9 mouse cellular contexts compared by ENCODE assay signal in genomic region chr13:54457062-54457461, GRCm38 (mm10). TPM values are rescaled to one million over a fixed set of nuclear protein-coding genes. Genes with fewer than 3 reads are reported as not detected.
A peak's percentile ranks its signal among the peaks of the same experiment; 100 is the strongest.
DNase-seq lines count a peak whose midpoint lies in the region; ATAC-seq and TF ChIP-seq lines count a peak whose summit lies in the region.
"Had no signal": no experiment of that assay in that cellular context is flagged by ENCODE, and none has a peak within 500 bp of the region (broad histone marks: within the 10 kb centered on the region; RNA-seq: fewer than 3 reads in every experiment).

No protein-coding gene starts in this region.

- H3K4me1 ChIP-seq in liver, embryonic 14.5 days (replicated peaks; ENCODE audit: control insufficient read depth in 2 of 2, insufficient read depth in 2 of 2, low read length in 1 of 2): no peaks in the 10 kb centered on the region

- peak; percentile 59 for TF ChIP-seq CTCF in liver, embryonic 14.5 days (IDR thresholded peaks at IDR 0.05; ENCODE audit: low read depth)

- peaks cover 38% of the 10 kb centered on the region for H3K36me3 ChIP-seq in liver, embryonic 14.5 days (replicated peaks; ENCODE audit: control insufficient read depth, insufficient read depth, low read depth)

- H3K9me3 ChIP-seq in liver, embryonic 14.5 days (ENCODE audit: control insufficient read depth, low read length): no peaks in the 10 kb centered on the region

- no peaks in the 10 kb centered on the region for H3K27me3 ChIP-seq in liver, embryonic 14.5 days (ENCODE audit: control insufficient read depth, insufficient read depth, low read length)

- TF ChIP-seq EP300 in liver, embryonic 14.5 days (IDR thresholded peaks at IDR 0.05; ENCODE audit: low read depth): no peak

- 62% methylated on average over 2 of the region's 2 CpGs for WGBS in liver, embryonic 14.5 days (ENCODE audit: insufficient replicate concordance)

- H3K4me3 ChIP-seq in liver, embryonic 14.5 days (ENCODE audit: insufficient read depth in 1 of 2, low read depth in 2 of 2, low read length in 2 of 2): no peak overlapping the region

- H3K27ac ChIP-seq in liver, embryonic 14.5 days: no peak overlapping the region

- no peak for DNase-seq in frontal cortex, adult 2 months (ENCODE audit: extremely low spot score in 1 of 2, low spot score in 1 of 2)
- DNase-seq in 416B (ENCODE audit: low read depth): peak; percentile 54
- peak; percentile 30 for DNase-seq in adipocyte (ENCODE audit: low spot score)
- DNase-seq in liver, embryonic 14.5 days (ENCODE audit: low read depth in 3 of 3, low spot score in 3 of 3): no peak
- DNase-seq in ovary, postnatal 10 days (ENCODE audit: low spot score): no peak
- no peak for DNase-seq in gastrocnemius, adult 18-20 months (ENCODE audit: low spot score)
- DNase-seq in urinary bladder, postnatal 25 days (ENCODE audit: low spot score): no peak
- DNase-seq: layer of hippocampus, adult 9-11 months had no signal

- no peak overlapping the region for H3K9ac ChIP-seq in liver, embryonic 14.5 days (replicated peaks)

- no peak overlapping the region for H3K4me2 ChIP-seq in liver, embryonic 14.5 days (ENCODE audit: low read depth)

- ATAC-seq in frontal cortex, adult (ENCODE audit: low TSS enrichment): peak; percentile 47; the same call in 1 of the 2 replicates
- no peak for ATAC-seq in liver, embryonic 14.5 days (ENCODE audit: insufficient read depth)

RNA-seq across cellular contexts. Expression of gene Thoc3, which starts 11.6 kb away (rescaled TPM):
- 24.4 and 25.0 TPM in 2 replicates for polyA plus RNA-seq in frontal cortex, adult 2 months (2012; rRNA removed)
- 15.7 and 21.3 TPM in 2 replicates for polyA plus RNA-seq in liver, embryonic 14.5 days (2012; rRNA removed)
- polyA plus RNA-seq in liver, embryonic 14.5 days (2014; fragmentation: Nextera tagmentation; extraction: Ambion mirVana): 46.6 and 48.4 TPM in 2 replicates
- total RNA-seq in gastrocnemius, adult 18-20 months (2021): 10 to 100 TPM; 12.8 to 13.5 TPM

RNA-seq across cellular contexts. Expression of gene Simc1, which starts 46.5 kb away (rescaled TPM):
- 17.1 and 18.6 TPM in 2 replicates for polyA plus RNA-seq in frontal cortex, adult 2 months (2012; rRNA removed)
- polyA plus RNA-seq in liver, embryonic 14.5 days (2012; rRNA removed): 2.5 and 2.8 TPM in 2 replicates
- polyA plus RNA-seq in liver, embryonic 14.5 days (2014; fragmentation: Nextera tagmentation; extraction: Ambion mirVana): 1.5 and 2.0 TPM in 2 replicates
- total RNA-seq in gastrocnemius, adult 18-20 months (2021): 1 to 10 TPM; 2.2 to 2.9 TPM

Comparison
In these comparisons a context has a peak if more than half of its experiments do, and no peak if none do; other contexts are left out.
1. DNase-seq: peak in 416B (single experiment) and adipocyte (single experiment); none in frontal cortex, adult 2 months (0 of 2), liver, embryonic 14.5 days (0 of 3), ovary, postnatal 10 days (single experiment), gastrocnemius, adult 18-20 months (single experiment) and urinary bladder, postnatal 25 days (single experiment).